Mouse (Mus musculus) midbrain, embryonic 16.5 days (tissue): Measurements from ENCODE around the gene Rbfox1. TPM values are rescaled to one million over a fixed set of nuclear protein-coding genes. Genes with fewer than 3 reads are reported as not detected.

Experiments
- ATAC-seq: fragments of 200-750 bp; cut with Nextera tagmentation; 2 replicates; pipeline ENCODE4 v1.8.0; 2017; ENCODE audit warnings: moderate TSS enrichment
- H3K27ac ChIP-seq: fragments of 300-500 bp; sonication (generic); 2 replicates; pipeline ENCODE4 v1.5.1; 2014; ENCODE audit warnings: mild to moderate bottlenecking, low read length, mixed read lengths
- H3K27me3 ChIP-seq: fragments of 300-500 bp; sonication (generic); 2 replicates; pipeline ENCODE4 v1.6.1; 2014; ENCODE audit warnings: low read depth, low read length, mixed read lengths; ENCODE audit not compliant: control insufficient read depth, insufficient read depth
- H3K36me3 ChIP-seq: fragments of 300-500 bp; sonication (generic); 2 replicates; pipeline ENCODE4 v1.6.1; 2014; ENCODE audit warnings: mild to moderate bottlenecking, low read length, moderate library complexity, mixed read lengths; ENCODE audit not compliant: control insufficient read depth, insufficient read depth
- H3K4me1 ChIP-seq: fragments of 300-500 bp; sonication (generic); 2 replicates; pipeline ENCODE4 v1.6.1; 2014; ENCODE audit warnings: mild to moderate bottlenecking, low read length, mixed read lengths; ENCODE audit not compliant: control insufficient read depth, insufficient read depth
- H3K4me2 ChIP-seq: fragments of 300-500 bp; sonication (generic); 2 replicates; pipeline ENCODE4 v1.6.1; 2014; ENCODE audit warnings: mild to moderate bottlenecking, low read length, mixed read lengths
- H3K4me3 ChIP-seq: fragments of 300-500 bp; sonication (generic); 2 replicates; pipeline ENCODE4 v1.5.1; 2014; ENCODE audit warnings: low read depth, mild to moderate bottlenecking, low read length, moderate library complexity, mixed read lengths
- H3K9ac ChIP-seq: fragments of 300-500 bp; sonication (generic); 2 replicates; pipeline ENCODE4 v1.6.1; 2014; ENCODE audit warnings: low read depth, low read length, mixed read lengths
- H3K9me3 ChIP-seq: fragments of 300-500 bp; sonication (generic); replicated peaks from 2 replicates; pipeline ENCODE4 v1.6.1; 2014; ENCODE audit warnings: mild to moderate bottlenecking, low read length, mixed read lengths; ENCODE audit not compliant: control insufficient read depth, poor library complexity, severe bottlenecking
- WGBS: fragments of 180-500 bp; shearing (Covaris S2); extraction: QIAGEN DNeasy Blood & Tissue Kit; methylation state at CpG from one replicate; pipeline ENCODE4 v1.1.7; 2014; 5-methylcytosine and 5-hydroxymethylcytosine counted together
- polyA plus RNA-seq: library from polyadenylated mRNA; unstranded; fragments of >200 nt; fragmentation: Nextera tagmentation; extraction: Ambion mirVana; gene quantifications from 2 replicates; pipeline ENCODE4 v1.2.1, GENCODE M21; 2015

Rbfox1 gene
- polyA plus RNA-seq, 1 experiment from 2014 or later: 259 TPM

DNA sequence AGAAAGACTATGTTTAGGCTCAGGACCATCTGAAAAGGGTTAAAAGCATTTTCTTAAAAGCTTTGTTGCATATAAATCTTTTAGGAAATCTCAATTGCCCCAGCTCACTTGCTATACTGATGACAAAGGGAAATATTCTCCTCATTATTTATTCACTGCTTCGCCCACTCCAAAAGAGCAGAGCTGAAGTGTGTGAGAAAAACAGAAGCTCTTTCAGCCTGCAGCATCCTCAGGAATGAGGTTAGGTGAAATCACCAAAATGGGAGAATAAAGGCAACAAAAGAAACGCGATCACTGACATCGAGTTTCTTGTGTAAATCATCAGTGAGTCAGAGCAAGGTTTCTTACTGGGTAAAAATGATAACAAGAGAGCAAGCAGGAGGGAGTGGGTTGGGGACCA is 1469.0 kb downstream of the Rbfox1 start:
- H3K4me1 ChIP-seq: peaks cover 8% of the 10 kb centered on the region
- no peak for ATAC-seq
- no peak overlapping the region for H3K9ac ChIP-seq
- H3K27me3 ChIP-seq: no peaks in the 10 kb centered on the region
- no peak overlapping the region for H3K4me2 ChIP-seq
- H3K36me3 ChIP-seq: no peaks in the 10 kb centered on the region
- no peak overlapping the region for H3K27ac ChIP-seq
- no peak overlapping the region for H3K4me3 ChIP-seq
- 48% methylated on average over 4 of the region's 4 CpGs for WGBS
- no peaks in the 10 kb centered on the region for H3K9me3 ChIP-seq

GRCm38 (mm10) chr16:7359043-7359442 is 1473.9 kb downstream of the Rbfox1 start:
- no peak overlapping the region for H3K27ac ChIP-seq
- no peak overlapping the region for H3K4me2 ChIP-seq
- peaks cover 4% of the 10 kb centered on the region for H3K4me1 ChIP-seq
- WGBS: 34% methylated on average over 5 of the region's 5 CpGs
- no peaks in the 10 kb centered on the region for H3K9me3 ChIP-seq
- no peak overlapping the region for H3K9ac ChIP-seq
- H3K36me3 ChIP-seq: no peaks in the 10 kb centered on the region
- no peak for ATAC-seq
- no peaks in the 10 kb centered on the region for H3K27me3 ChIP-seq
- H3K4me3 ChIP-seq: no peak overlapping the region

GRCm38 (mm10) chr16:7360706-7361105 is 1475.6 kb downstream of the Rbfox1 start:
- WGBS: 84% methylated on average over 1 of the region's 1 CpGs
- Histone ChIP-seq H3K4me3 (no peak overlapping the region), H3K9me3 (no peaks in the 10 kb centered on the region), H3K4me2 (no peak overlapping the region), H3K9ac (no peak overlapping the region), H3K27ac (no peak overlapping the region), H3K27me3 (no peaks in the 10 kb centered on the region), H3K36me3 (no peaks in the 10 kb centered on the region), H3K4me1 (peaks cover 4% of the 10 kb centered on the region)
- no peak for ATAC-seq

GRCm38 (mm10) chr16:7365878-7366277 is 1480.7 kb downstream of the Rbfox1 start:
- no peaks in the 10 kb centered on the region for H3K27me3 ChIP-seq

DNA sequence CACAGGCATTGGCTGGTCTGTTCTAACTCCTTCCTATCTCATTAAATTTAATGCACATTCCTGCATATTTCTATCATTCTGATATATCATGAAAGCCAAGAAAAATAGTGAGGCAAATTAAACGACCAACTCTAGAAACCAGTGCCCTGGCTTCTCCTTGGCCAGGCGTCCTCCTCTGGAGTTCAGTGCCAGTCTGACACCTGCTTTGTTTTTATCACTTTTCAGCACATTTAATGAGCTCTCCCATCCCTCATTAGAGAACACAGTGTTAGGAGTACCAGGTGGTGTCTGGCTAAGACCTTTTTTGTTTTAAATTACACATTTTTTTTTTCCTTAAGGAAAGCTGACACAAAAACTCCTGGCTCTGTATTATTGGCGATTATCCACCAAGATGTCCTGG is 1489.0 kb downstream of the Rbfox1 start:
- Histone ChIP-seq H3K9ac (no peak overlapping the region), H3K4me1 (peaks cover 6% of the 10 kb centered on the region; the same call in 1 of the 2 replicates), H3K36me3 (no peaks in the 10 kb centered on the region), H3K4me3 (no peak overlapping the region), H3K4me2 (no peak overlapping the region), H3K27me3 (no peaks in the 10 kb centered on the region), H3K9me3 (no peaks in the 10 kb centered on the region), H3K27ac (no peak overlapping the region)
- ATAC-seq: no peak
- 46% methylated on average over 3 of the region's 3 CpGs for WGBS

More at GRCm38 (mm10) chr16:7365878-7366277, 1480.7 kb downstream of the Rbfox1 start:
- H3K4me2 ChIP-seq: no peak overlapping the region
- H3K36me3 ChIP-seq: no peaks in the 10 kb centered on the region
- H3K4me3 ChIP-seq: no peak overlapping the region
- no peaks in the 10 kb centered on the region for H3K9me3 ChIP-seq
- no peak for ATAC-seq
- no peaks in the 10 kb centered on the region for H3K4me1 ChIP-seq
- H3K9ac ChIP-seq: no peak overlapping the region
- no peak overlapping the region for H3K27ac ChIP-seq

GRCm38 (mm10) chr16:7374674-7375073 is 1489.5 kb downstream of the Rbfox1 start:
- H3K9me3 ChIP-seq: no peaks in the 10 kb centered on the region
- ATAC-seq: no peak
- no peak overlapping the region for H3K27ac ChIP-seq
- H3K36me3 ChIP-seq: no peaks in the 10 kb centered on the region
- H3K27me3 ChIP-seq: no peaks in the 10 kb centered on the region
- 44% methylated on average over 2 of the region's 2 CpGs for WGBS
- H3K9ac ChIP-seq: no peak overlapping the region
- H3K4me3 ChIP-seq: no peak overlapping the region
- H3K4me2 ChIP-seq: no peak overlapping the region
- H3K4me1 ChIP-seq: peaks cover 6% of the 10 kb centered on the region; the same call in 1 of the 2 replicates

- no peak for ATAC-seq
- no peak overlapping the region for H3K4me2 ChIP-seq
- H3K36me3 ChIP-seq: no peaks in the 10 kb centered on the region
Observed at GRCm38 (mm10) chr16:7396101-7396500, 1510.9 kb downstream of the Rbfox1 start.

GRCm38 (mm10) chr16:7404766-7405492 is 1519.8 kb downstream of the Rbfox1 start:
- H3K9me3 ChIP-seq: no peaks in the 10 kb centered on the region
- H3K4me2 ChIP-seq: no peak overlapping the region
- no peak for ATAC-seq
- H3K27me3 ChIP-seq: no peaks in the 10 kb centered on the region
- H3K27ac ChIP-seq: no peak overlapping the region
- H3K36me3 ChIP-seq: no peaks in the 10 kb centered on the region
- peaks cover 2% of the 10 kb centered on the region for H3K4me1 ChIP-seq
- WGBS: 16% methylated on average over 6 of the region's 6 CpGs
- no peak overlapping the region for H3K9ac ChIP-seq
- no peak overlapping the region for H3K4me3 ChIP-seq

More at GRCm38 (mm10) chr16:7396101-7396500, 1510.9 kb downstream of the Rbfox1 start:
- Histone ChIP-seq H3K9me3 (no peaks in the 10 kb centered on the region), H3K4me3 (no peak overlapping the region), H3K27me3 (no peaks in the 10 kb centered on the region), H3K9ac (no peak overlapping the region), H3K4me1 (no peaks in the 10 kb centered on the region), H3K27ac (no peak overlapping the region)

DNA sequence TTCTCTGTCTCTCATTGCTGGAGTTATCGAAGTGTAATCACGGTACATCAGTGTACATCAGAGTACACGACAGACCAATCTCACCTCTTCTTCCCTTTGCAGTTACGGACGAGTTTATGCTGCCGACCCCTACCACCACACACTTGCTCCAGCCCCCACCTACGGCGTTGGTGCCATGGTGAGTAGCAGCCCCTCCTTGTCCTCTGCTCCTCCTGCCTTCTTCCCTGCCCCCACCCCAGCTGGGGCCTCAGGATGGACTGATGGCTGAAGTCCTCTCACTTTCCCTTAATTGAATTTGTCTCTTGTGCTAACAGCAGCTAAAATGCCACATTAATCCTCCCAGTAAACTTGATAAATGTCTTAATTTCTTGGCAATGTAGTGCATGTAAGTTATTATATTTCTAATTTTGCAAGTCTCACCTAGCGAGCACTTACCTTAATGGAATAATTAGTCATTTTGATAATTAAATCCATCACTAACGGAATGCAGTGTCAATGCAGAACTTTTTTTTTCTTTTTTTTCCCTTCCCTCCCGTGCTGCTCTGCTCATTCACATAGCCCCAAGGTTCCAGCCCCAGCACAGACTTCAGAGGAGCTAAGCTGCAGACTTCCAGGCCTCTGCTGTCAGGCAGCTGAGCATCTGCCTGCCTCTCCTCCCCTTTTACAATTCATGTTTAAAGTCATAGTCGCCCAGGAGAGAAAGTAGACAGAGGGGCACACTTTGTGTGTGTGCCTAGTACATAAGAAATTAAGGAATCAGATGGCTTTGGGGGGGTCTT is 1522.9 kb downstream of the Rbfox1 start:
- WGBS: 31% methylated on average over 12 of the region's 12 CpGs
- H3K36me3 ChIP-seq: no peaks in the 10 kb centered on the region
- no peak for ATAC-seq
- no peaks in the 10 kb centered on the region for H3K9me3 ChIP-seq
- H3K27ac ChIP-seq: no peak overlapping the region; the same call in 1 of the 2 replicates
- no peak overlapping the region for H3K9ac ChIP-seq
- H3K4me2 ChIP-seq: no peak overlapping the region
- H3K4me3 ChIP-seq: no peak overlapping the region
- no peaks in the 10 kb centered on the region for H3K27me3 ChIP-seq
- H3K4me1 ChIP-seq: no peaks in the 10 kb centered on the region; the same call in none of the 2 replicates
